Mouse (Mus musculus) embryonic facial prominence, embryonic 15.5 days (tissue): ENCODE data around the gene Endov. TPM values are rescaled to one million over a fixed set of nuclear protein-coding genes. Genes with fewer than 3 reads are reported as not detected.

Experiments
- ATAC-seq: fragments of 200-750 bp; cut with Nextera tagmentation; 2 replicates; pipeline ENCODE4 v1.8.0; 2017; ENCODE audit warnings: low read depth, moderate TSS enrichment; ENCODE audit not compliant: insufficient number of reproducible peaks, low FRiP score, low TSS enrichment
- H3K27ac ChIP-seq: fragments of 300-500 bp; sonication (generic); replicated peaks from 2 replicates; pipeline ENCODE4 v1.5.1; 2015; ENCODE audit warnings: mild to moderate bottlenecking, inconsistent platforms
- H3K27me3 ChIP-seq: fragments of 300-500 bp; sonication (generic); 2 replicates; pipeline ENCODE4 v1.6.1; 2015; ENCODE audit warnings: inconsistent platforms
- H3K36me3 ChIP-seq: fragments of 300-500 bp; sonication (generic); 2 replicates; pipeline ENCODE4 v1.6.1; 2015; ENCODE audit warnings: mild to moderate bottlenecking, inconsistent platforms
- H3K4me1 ChIP-seq: fragments of 300-500 bp; sonication (generic); 2 replicates; pipeline ENCODE4 v1.6.1; 2015; ENCODE audit warnings: inconsistent platforms
- H3K4me2 ChIP-seq: fragments of 300-500 bp; sonication (generic); replicated peaks from 2 replicates; pipeline ENCODE4 v1.6.1; 2015; ENCODE audit warnings: mild to moderate bottlenecking, inconsistent platforms
- H3K4me3 ChIP-seq: fragments of 300-500 bp; sonication (generic); replicated peaks from 2 replicates; pipeline ENCODE4 v1.5.1; 2015; ENCODE audit warnings: mild to moderate bottlenecking, inconsistent platforms
- H3K9ac ChIP-seq: fragments of 300-500 bp; sonication (generic); 2 replicates; pipeline ENCODE4 v1.6.1; 2015; ENCODE audit warnings: inconsistent platforms
- H3K9me3 ChIP-seq: fragments of 300-500 bp; sonication (generic); replicated peaks from 2 replicates; pipeline ENCODE4 v1.6.1; 2016; ENCODE audit warnings: inconsistent platforms
- WGBS: fragments of 180-500 bp; shearing (Covaris S2); methylation state at CpG from one replicate; pipeline ENCODE4 v1.1.7; 2015; 5-methylcytosine and 5-hydroxymethylcytosine counted together
- polyA plus RNA-seq: library from polyadenylated mRNA; unstranded; fragments of >200 nt; fragmentation: Nextera tagmentation; extraction: Ambion mirVana; gene quantifications from 2 replicates; pipeline ENCODE4 v1.2.1, GENCODE M21; 2015

The Endov gene
- polyA plus RNA-seq, 1 experiment from 2014 or later, result 18.6 TPM

- no peaks in the 10 kb centered on the region for H3K9me3 ChIP-seq
- peaks cover 49% of the 10 kb centered on the region for H3K4me1 ChIP-seq
- peak; percentile 32; the same call in 1 of the 2 replicates for ATAC-seq
- peak within 1 kb of the TSS; percentile 49 for H3K4me3 ChIP-seq
- H3K27me3 ChIP-seq, result peaks cover 91% of the 10 kb centered on the region
- H3K27ac ChIP-seq, result no peak within 1 kb of the TSS
- H3K4me2 ChIP-seq, result peak within 1 kb of the TSS; percentile 99
- H3K9ac ChIP-seq, result peak within 1 kb of the TSS; percentile 33; the same call in 1 of the 2 replicates
- WGBS, result under 1% methylated on average over 82 of the region's 90 CpGs
- no peaks in the 10 kb centered on the region for H3K36me3 ChIP-seq
Measured at GRCm38 (mm10) chr11:119547183-119547921, 56.2 kb downstream of the Endov start, which contains the start of gene Nptx1. Gene Nptx1, minus strand, starts transcription at chr11:119547753.

GRCm38 (mm10) chr11:119547951-119548591 is 56.9 kb downstream of the Endov start:
- no peak for ATAC-seq
- no peaks in the 10 kb centered on the region for H3K36me3 ChIP-seq
- peaks cover 55% of the 10 kb centered on the region for H3K4me1 ChIP-seq
- H3K4me3 ChIP-seq, result peak overlapping the region; percentile 49
- H3K9ac ChIP-seq, result peak overlapping the region; percentile 33; the same call in 1 of the 2 replicates
- under 1% methylated on average over 39 of the region's 39 CpGs for WGBS
- no peaks in the 10 kb centered on the region for H3K9me3 ChIP-seq
- H3K27me3 ChIP-seq, result peaks cover 84% of the 10 kb centered on the region
- H3K4me2 ChIP-seq, result peak overlapping the region; percentile 99
- H3K27ac ChIP-seq, result no peak overlapping the region

- 2% methylated on average over 37 of the region's 37 CpGs for WGBS
- peaks cover 56% of the 10 kb centered on the region for H3K4me1 ChIP-seq
- H3K27ac ChIP-seq, result no peak overlapping the region
- no peaks in the 10 kb centered on the region for H3K36me3 ChIP-seq
- H3K27me3 ChIP-seq, result peaks cover 76% of the 10 kb centered on the region
- 0 out of 2 replicates have a peak overlapping the region, but pooled peaks have one; percentile 12 for H3K9ac ChIP-seq
- H3K4me3 ChIP-seq, result peak overlapping the region; percentile 49
- no peak for ATAC-seq
- H3K4me2 ChIP-seq, result peak overlapping the region; percentile 99
- H3K9me3 ChIP-seq, result no peaks in the 10 kb centered on the region
Measured at GRCm38 (mm10) chr11:119548741-119549370, 57.7 kb downstream of the Endov start.

GRCm38 (mm10) chr11:119549371-119549811 is 58.2 kb downstream of the Endov start:
- Histone ChIP-seq H3K27me3 (peaks cover 72% of the 10 kb centered on the region), H3K9me3 (no peaks in the 10 kb centered on the region), H3K36me3 (no peaks in the 10 kb centered on the region), H3K4me1 (peaks cover 56% of the 10 kb centered on the region), H3K4me3 (peak overlapping the region; percentile 49), H3K4me2 (peak overlapping the region; percentile 99), H3K9ac (no peak overlapping the region), H3K27ac (no peak overlapping the region)
- under 1% methylated on average over 43 of the region's 43 CpGs for WGBS
- no peak for ATAC-seq

- H3K9ac ChIP-seq, result no peak overlapping the region
- H3K4me2 ChIP-seq, result no peak overlapping the region
- peaks cover 54% of the 10 kb centered on the region for H3K4me1 ChIP-seq
- no peak overlapping the region for H3K27ac ChIP-seq
- no peaks in the 10 kb centered on the region for H3K9me3 ChIP-seq
- WGBS, result 51% methylated on average over 10 of the region's 10 CpGs
- H3K36me3 ChIP-seq, result no peaks in the 10 kb centered on the region
- ATAC-seq, result no peak
- no peak overlapping the region for H3K4me3 ChIP-seq
- peaks cover 59% of the 10 kb centered on the region for H3K27me3 ChIP-seq
Measured at GRCm38 (mm10) chr11:119550546-119551335, 59.6 kb downstream of the Endov start.

- ATAC-seq, result no peak
- Histone ChIP-seq H3K4me2 (no peak overlapping the region), H3K27me3 (peaks cover 51% of the 10 kb centered on the region)
Measured at GRCm38 (mm10) chr11:119551468-119551867, 60.3 kb downstream of the Endov start.

GRCm38 (mm10) chr11:119552301-119552700 is 61.2 kb downstream of the Endov start:
- WGBS, result 30% methylated on average over 1 of the region's 1 CpGs

More at GRCm38 (mm10) chr11:119551468-119551867, 60.3 kb downstream of the Endov start:
- Histone ChIP-seq H3K9ac (no peak overlapping the region), H3K36me3 (no peaks in the 10 kb centered on the region), H3K4me1 (peaks cover 46% of the 10 kb centered on the region), H3K27ac (no peak overlapping the region), H3K9me3 (no peaks in the 10 kb centered on the region), H3K4me3 (no peak overlapping the region)
- 54% methylated on average over 3 of the region's 3 CpGs for WGBS

GRCm38 (mm10) chr11:119552902-119553802 is 62.0 kb downstream of the Endov start:
- Histone ChIP-seq H3K4me3 (no peak overlapping the region), H3K9me3 (no peaks in the 10 kb centered on the region), H3K4me1 (peaks cover 30% of the 10 kb centered on the region), H3K4me2 (no peak overlapping the region), H3K27ac (no peak overlapping the region), H3K27me3 (peaks cover 42% of the 10 kb centered on the region), H3K9ac (no peak overlapping the region), H3K36me3 (no peaks in the 10 kb centered on the region)
- no peak for ATAC-seq
- 44% methylated on average over 9 of the region's 9 CpGs for WGBS

More at GRCm38 (mm10) chr11:119552301-119552700, 61.2 kb downstream of the Endov start:
- no peak overlapping the region for H3K4me2 ChIP-seq
- no peak overlapping the region for H3K4me3 ChIP-seq
- peaks cover 38% of the 10 kb centered on the region for H3K4me1 ChIP-seq
- no peak overlapping the region for H3K27ac ChIP-seq
- no peaks in the 10 kb centered on the region for H3K36me3 ChIP-seq
- peaks cover 50% of the 10 kb centered on the region for H3K27me3 ChIP-seq
- no peak for ATAC-seq
- no peak overlapping the region for H3K9ac ChIP-seq
- H3K9me3 ChIP-seq, result no peaks in the 10 kb centered on the region

- Histone ChIP-seq H3K4me1 (peaks cover 21% of the 10 kb centered on the region), H3K27me3 (peaks cover 27% of the 10 kb centered on the region), H3K9ac (no peak overlapping the region), H3K4me2 (no peak overlapping the region), H3K4me3 (no peak overlapping the region), H3K36me3 (no peaks in the 10 kb centered on the region), H3K27ac (no peak overlapping the region), H3K9me3 (no peaks in the 10 kb centered on the region)
- 54% methylated on average over 7 of the region's 7 CpGs for WGBS
- no peak for ATAC-seq
Measured at GRCm38 (mm10) chr11:119554706-119555105, 63.6 kb downstream of the Endov start.

- 79% methylated on average over 7 of the region's 7 CpGs for WGBS
- Histone ChIP-seq H3K9me3 (no peaks in the 10 kb centered on the region), H3K4me1 (peaks cover 21% of the 10 kb centered on the region), H3K27me3 (peaks cover 22% of the 10 kb centered on the region), H3K27ac (no peak overlapping the region), H3K9ac (no peak overlapping the region), H3K36me3 (no peaks in the 10 kb centered on the region), H3K4me3 (no peak overlapping the region), H3K4me2 (no peak overlapping the region)
- ATAC-seq, result no peak
Measured at GRCm38 (mm10) chr11:119555170-119555569, 64.0 kb downstream of the Endov start.
